Mouse (Mus musculus) frontal cortex, postnatal 25 days (tissue): ENCODE measurements at regions not wholly inside any gene's neighbourhood (a gene's known extent, or its start where the extent isn't known, plus 50 kb on each side); places are given as distances from the start of the nearest gene placed in this dataset.

Experiments used
- DNase-seq, 2 experiments: peaks; one replicate each; pipeline ENCODE4 v3.0.0; 2022; ENCODE audit warnings: low spot score in 2 of 2

DNA sequence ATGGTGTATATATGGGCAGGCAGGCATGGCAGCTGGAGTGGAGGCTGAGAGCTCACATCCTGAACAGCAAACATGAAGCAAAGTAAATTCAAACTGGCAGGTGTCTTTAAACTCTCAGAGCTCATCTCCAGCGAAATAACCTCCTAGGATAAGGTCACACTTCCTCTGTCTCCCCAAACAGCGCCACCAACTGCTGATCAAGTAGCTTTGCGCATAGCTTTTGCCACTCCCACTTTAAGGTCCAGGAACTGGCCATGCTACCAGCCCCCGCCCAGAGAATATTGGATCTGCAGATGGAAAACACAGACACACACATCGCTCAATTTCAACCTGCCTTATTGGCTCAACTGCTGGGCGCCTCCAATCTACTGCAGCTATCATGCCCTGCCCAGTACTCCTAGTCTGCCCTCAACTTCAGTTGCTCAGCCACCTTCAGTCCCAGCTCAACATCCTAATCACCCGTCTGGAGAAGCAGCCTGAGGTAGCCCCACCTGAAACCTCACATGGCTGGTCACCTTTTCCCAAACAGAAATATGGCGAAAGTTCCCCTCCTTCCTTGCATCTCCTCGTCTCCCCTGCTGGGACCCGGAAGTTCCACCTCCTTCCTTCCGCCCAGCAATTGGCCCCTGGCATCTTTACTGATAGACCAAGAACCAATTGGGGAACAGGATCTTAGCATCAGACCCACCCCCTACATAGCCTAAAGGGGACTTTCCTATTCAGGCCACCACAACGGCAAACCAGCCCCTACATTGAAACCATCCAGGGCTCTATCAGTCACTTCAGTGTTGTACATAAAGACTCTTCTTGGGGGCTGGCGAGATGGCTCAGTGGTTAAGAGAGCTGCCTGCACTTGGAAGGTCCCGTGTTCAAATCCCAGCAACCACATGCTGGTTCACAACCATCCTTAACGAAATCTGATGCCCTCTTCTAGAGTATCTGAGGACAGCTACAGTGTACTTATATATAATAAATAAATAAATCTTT, 70.4 kb upstream of the Slc38a4 start:
- no peak for DNase-seq

DNA sequence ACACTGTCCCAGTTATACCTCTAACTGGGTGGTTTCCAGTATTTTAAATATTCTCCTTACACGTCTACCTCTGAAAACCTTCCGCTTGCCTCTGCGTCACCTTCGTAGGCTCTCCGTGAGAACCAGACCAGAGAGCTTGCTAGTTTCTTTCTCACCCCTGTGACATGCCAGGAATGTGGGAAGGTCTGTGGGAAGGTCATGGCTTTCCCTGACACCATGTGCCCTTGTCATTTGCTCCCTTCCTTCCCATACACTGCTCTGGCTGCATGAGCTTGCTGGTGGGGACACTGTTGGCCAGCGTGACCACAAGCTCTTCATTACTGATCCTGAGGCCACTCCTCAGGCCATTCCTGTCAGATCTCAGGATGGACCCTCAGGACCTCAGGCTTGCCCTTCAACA, 66.5 kb upstream of the Slc38a4 start:
- no peak for DNase-seq

DNA sequence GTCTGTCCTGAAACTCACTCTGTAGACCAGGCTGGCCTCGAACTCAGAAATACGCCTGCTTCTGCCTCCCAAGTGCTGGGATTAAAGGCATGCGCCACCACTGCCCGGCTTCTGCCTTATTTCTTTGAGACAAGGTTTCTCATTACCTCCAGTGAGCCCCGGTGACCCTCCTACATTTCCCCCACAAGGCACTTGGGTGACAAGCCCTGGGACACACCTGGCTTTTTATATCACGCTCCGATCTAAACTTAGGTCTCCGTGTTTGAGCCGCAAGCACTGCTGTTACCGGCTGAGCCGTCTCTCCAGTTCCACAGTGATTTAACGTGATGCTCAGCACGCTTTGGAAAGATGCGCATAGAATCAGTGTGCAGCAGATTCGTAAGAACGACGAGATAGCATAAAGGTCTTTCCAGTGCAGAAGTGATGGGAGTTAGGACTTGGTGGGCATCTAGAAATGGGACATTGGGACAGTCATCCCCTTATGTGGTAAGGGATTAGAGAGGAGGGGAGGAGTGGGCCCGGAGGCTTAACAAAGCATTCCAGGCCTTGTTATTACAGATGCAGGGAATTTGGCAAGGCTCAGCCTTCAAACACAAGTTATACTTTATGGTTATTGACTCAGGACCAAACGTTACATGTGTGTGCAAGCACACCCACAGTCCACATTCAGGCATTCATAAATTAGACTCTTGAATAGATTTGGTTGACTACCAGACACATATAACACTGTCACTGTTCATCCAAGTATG, 56.9 kb upstream of the Slc38a4 start:
- DNase-seq, result no peak

DNA sequence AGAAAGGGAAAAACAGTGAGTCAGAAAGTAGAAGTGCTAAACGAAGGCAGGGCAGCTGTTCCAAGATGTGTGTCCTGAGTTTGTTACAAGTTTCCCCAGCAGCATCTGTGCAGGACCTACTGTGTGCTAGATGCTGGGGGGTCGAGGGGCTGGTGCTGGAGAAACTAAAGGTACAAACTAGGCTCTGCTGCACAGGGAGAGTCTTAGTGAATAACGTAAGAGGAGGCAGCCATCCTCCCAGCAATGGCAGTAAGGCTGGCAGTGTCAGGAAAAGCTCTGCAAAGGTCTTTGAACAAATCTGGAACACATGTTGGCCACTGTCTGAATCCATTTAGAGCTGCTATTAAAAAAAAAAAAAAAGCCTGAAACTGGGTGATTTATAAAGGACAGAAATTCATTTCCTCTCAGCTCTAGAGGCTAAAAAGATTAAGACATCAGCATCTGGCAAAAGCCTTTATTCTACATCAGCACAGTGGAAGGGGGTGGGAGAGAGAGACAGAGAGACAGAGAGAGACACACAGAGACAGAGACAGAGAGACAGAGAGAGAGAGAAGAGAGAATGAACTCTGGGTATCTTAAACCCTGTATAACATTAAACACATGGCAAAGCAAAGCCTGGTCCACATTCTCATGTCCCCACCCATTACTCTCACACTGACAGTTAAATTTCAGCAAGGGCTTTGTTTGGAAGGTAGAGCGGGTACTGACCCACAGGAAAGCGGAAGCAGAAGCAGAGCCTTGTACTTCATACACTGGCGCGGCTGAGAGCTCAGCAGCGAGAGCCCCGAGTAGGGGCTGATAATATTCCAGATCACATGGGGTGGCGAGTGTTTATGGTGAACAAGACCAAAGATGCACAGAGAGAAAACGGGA, 55.8 kb upstream of the Slc38a4 start:
- no peak for DNase-seq

DNA sequence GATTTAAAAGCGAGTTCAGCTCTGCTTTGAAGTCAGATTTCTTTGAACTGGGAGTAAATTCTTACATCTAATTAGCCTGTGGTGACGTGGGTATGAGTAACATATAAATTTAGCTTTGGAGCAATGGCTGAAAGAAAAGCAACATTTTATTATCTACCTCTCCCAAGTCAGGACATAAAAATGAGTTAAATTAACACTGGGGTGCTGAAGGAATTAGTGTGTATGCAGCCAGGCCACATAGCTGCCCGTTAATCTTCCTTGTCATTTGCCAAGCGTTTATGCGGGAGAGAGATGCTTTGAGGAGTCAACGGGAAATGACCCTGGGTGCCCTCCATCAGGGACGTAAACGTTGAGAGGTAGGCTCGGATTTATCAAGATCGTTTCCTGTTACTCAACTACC, 52.0 kb upstream of the Slc38a4 start:
- DNase-seq, result no peak

DNA sequence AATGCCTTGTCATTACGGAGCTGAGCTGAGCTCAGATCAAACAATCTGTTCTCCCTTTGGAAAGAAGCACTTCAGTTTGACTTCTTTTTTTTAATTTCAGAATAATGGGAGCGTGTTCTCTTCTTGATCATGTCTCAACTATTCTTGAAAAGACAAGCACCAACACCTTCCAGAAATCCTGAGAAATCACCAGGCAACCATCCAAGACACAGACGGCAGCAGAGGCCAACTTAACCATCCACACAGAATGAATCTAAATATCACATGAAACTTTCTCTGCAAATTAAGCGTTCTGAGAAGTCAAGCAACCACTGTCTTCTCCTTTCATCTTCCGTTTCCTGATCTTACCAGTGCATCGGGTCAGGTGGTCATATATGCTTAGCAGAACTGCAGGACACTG, 50.8 kb upstream of the Slc38a4 start:
- no peak for DNase-seq
